Mouse (Mus musculus): ENCODE data around the gene Dnah8.

Dnah8 gene

DNA sequence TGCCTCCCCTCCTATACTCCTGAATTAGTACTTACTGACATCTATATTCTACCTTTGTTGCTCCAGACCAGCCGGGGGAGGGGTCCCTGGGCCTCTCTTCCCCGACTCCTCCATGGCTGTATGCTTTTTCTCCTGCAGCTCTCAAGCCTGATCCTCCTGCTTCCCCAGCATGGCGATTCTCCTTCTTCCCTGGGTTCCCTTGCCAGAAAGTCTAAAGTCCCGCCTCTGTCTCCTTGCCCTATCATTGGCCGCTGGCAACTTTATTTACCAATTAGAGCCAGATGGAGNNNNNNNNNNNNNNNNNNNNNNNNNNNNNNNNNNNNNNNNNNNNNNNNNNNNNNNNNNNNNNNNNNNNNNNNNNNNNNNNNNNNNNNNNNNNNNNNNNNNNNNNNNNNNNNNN is 40.7 kb downstream of the Dnah8 start:
- no peak for DNase-seq

DNA sequence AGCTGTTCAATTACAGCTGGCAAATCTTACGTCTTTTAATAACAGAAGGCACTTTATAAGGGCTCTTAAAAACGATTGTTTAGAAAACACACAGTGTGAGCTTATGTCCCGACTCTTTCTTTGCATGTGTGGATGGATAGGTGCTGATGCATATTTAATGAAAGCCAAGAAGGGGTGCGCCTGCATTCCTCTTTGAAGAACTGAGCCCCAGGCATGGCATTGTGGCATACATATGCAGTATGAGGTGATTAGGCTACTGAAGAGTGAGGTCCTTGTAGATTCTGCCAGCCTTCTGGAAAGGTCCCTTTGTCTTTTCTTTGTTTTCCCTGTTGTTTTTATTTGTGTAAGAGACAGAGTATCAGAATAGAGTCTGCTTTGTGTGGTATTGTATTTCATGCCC is 48.4 kb downstream of the Dnah8 start:
- DNase-seq: no peak

DNA sequence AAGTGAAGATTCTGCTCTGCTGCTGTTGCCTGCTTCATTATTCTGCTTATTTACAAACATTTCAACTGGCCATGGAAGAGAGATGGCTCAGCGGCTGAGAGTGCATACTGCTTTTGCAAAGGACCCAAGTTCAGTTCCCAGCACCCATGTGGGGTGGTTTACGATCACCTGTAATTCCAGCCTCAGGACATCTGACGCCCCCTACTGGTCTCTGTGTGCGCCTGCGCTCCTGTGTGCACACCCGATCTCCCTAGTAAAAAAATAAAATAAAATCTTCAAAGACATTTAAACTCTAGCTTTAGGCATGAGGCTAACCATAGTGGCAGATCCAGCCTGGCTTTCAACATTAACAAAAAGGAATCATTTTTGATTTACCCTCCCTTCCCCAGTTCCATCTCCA is 48.9 kb downstream of the Dnah8 start:
- no peak for DNase-seq

DNA sequence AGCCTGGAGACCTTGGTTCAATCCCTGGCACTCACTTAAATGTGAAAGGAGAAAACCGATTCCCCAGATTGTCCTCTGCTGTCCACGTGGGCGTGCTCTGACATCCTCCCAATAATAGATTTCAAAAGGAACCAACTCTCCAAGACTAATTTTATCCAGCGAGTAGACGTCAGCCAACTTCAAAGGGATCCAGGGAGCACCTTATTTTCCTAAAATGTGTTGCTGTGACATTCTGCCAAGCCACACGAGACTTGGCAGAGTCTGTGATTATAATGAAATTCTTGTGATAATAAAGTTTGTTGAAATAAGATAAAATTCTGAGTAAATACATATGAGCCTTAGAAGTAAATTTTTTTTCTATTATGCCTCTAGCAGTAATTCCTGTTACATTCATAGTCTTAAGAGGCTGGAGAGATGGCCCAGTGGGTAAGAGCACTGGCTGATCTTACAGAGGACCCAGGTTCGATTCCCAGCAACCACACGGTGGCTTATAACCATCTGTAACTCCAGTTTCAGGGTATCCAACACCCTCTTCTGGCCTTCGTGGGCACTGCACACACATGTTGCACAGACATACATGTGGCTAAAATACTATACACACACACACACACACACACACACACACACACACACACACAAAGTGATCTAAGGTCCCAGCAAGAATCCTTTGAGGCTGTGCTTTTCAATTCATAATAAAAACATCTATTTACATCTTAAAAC is 51.0 kb downstream of the Dnah8 start:
- DNase-seq: no peak

DNA sequence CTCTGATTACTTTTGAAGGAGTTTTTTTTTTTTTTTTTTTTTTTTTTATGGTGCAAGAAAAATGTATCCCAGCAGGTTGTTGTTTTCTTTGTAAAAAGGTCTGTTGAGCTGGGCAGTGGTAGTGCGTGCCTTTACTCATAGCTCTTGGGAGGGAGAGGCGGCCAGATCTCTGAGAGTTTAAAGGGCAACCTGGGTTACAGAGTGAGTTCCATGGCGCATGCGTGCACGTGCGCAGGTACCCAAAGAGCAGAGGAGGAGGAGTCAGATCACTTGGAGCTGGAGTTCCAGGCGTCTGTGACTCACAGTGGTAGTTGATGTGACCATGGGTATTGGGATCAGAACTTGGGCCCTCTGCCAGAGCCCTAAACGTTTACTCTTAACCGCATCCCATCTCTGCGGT is 54.4 kb downstream of the Dnah8 start:
- no peak for DNase-seq

DNA sequence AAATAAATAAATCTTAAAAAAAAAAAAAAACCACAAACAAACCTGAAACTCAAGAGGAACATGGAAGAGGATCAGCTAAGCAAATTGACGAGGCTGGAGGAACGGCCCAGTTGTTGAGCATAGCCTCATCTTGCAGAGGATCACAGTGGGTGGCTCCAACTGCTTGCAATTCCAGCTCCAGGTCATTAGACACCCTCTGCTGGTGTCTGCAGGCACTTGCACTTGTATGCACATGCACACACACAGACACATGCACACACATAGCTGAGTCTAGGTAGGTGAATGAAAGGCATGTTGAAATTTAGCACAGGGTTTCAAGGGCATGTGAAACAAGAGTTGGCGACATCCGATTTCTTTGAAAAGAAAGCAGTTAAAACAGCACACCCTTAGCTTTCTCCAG is 55.5 kb downstream of the Dnah8 start:
- DNase-seq: no peak

DNA sequence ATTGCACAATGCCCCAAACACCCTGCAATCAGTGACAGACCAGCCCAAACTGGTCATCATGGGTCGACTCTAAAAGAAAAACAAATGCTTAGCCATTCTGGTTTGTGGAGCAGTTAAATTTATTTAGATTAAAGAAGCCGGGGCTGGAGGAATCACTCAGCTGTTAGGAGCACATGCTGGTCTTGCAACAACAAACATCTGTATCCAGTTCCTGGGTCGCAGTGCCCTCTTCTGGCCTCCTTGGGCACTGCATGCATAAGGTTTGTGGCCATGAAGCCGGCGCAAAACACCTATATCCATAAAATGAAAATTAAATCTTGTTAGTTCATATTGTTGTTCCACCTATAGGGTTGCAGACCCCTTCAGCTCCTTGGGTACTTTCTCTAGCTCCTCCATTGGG is 57.5 kb downstream of the Dnah8 start:
- DNase-seq: peak; percentile 11

DNA sequence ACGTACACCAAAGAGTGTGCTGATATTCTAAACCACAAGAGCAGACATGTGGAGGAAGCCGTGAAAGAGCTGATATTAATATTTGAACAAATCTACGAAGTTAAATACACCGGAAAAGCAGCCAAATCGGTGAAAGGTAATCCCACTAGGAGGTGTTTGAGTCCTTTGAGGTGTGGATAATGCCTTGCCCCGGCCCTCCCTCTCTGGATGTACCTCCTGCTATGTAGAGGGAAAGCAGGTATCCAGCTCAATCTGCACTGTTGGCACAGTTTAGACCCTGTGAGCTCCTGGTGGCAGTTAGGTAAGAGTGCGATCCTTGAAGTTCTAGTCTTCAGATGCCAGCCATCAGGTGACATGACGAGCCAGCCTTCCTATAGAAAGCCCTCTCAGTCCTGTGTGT is 66.0 kb downstream of the Dnah8 start:
- DNase-seq: no peak

DNA sequence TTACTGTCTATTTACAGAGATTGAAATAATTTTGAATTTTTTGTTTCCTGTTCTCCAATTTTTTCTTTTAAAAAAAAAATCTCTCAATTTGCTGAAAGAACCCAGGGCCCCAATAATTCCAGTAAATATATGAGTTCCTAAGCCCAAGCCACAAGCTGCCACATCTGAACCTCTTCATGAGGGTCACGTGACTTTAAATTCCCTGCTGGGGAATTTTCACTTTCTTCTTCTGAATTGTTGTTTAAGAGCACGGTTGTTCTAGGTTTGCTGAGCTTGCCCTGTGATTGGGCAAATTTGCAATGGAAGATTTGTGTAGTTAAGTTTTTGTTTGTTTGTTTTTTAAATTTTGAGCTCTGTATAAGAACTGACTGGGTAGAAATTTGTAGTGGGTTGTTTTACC is 67.3 kb downstream of the Dnah8 start:
- no peak for DNase-seq

DNA sequence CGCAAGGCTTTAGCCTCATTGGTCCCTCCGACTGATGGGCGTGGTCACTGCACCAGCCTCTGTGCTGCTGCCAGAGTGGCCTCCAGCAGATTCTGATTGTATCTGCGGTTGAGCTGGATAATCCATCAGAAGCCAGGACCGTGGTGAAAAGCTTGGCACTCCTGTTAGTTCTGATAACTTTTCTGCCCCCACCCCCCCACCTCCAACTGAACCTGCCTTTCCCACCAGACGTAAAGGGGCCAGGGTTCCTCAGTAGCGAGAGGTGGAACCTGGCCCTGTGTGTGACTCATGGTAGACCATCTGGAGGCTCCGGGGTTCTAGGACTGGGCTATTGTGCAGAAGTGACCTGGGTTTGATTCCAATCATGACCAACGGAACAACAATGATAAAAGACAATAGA is 70.1 kb downstream of the Dnah8 start:
- no peak for DNase-seq

DNA sequence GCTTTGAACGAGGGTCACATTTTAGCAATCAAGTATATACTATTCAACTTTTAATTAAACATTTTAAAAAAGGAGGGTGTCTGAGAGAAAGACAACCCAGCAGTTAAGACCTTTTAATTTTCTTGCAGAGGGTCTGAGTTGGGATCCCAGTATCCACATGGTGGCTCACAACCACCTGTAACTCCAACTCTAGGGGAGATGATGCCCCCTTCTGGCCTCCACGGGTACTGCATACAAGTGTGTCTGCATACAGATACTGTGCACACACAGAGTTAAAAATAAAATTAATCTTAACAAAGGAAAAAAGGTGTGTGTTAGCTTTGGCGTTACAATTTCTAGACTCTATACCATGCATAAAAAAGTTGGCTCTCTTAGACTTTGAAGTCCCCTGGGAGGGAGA is 90.6 kb downstream of the Dnah8 start:
- DNase-seq: no peak

DNA sequence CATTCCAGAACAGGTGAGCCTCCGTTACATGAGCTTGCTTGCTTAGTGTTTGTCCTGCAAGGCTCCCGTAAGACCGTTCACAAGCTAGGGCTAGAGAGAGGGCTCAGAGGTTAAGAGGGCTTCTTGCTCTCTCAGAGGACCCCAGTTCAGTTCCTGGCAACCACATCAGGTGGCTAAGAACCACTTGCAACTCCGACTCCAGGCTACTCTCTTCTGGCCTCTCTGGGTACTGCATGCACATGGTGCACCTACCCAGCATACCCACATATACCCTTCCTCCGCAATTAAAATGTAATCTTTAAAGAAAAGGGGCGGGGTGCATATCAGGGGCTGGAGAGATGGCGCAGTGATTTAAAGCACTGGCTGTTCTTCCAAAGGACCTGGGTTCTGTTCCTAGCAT is 94.0 kb downstream of the Dnah8 start:
- no peak for DNase-seq

DNA sequence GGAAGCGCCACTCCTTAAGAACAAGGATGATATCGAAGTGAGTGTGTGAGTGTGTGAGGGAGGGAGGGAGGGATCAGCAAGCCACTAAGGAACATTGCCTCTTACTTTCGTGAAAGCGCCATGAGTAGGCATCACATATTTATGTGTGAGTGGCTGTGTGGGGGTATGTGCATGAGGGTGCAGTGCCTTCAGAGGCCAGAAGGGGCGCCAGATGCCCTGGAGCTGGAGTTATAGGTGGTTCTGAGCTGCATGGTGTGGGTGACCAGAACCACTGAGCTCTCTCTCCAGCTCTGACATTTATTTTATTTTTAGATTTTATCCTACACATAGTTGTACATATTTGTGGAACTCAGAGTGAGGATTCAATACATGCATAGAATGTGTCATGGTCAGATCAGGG is 94.9 kb downstream of the Dnah8 start:
- DNase-seq: no peak

DNA sequence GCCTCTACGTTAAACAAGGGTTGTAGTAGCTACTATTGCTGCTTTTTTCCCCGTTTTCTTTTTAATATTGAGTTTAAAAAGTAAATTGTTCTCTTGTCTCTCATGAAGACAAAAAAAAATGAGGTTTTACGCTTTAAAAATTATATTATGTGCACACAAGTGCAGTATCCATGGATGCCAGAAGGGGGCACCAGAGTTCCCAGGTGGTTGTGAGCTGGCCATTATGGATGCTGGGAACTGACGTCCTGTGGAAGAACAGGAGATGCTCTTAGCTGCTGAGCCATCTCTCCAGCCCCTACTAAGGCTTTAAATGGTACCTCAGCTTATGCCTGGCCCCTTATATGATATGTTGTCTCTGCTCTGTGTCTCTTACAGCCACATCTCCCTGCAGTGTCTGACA is 103.6 kb downstream of the Dnah8 start:
- DNase-seq: no peak

DNA sequence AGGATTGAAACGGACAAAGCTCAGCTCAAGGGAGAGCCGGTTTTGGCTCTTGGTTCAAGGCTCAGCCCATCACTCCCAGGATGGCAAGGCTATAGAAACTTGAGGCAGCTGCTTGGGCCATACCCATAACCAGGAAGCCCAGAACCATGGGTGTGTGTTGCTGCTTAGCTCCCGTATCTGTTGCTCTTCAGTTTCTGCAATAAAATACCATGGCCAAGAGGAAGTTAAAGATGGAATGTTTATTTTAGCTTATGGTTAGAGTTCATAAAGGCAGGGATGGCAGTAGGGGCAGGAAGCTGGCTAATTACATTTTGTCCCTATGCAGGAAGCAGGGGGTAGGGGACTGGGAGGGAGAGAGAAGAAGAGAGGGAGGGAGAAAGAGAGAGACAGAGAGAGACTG is 108.6 kb downstream of the Dnah8 start:
- no peak for DNase-seq

DNA sequence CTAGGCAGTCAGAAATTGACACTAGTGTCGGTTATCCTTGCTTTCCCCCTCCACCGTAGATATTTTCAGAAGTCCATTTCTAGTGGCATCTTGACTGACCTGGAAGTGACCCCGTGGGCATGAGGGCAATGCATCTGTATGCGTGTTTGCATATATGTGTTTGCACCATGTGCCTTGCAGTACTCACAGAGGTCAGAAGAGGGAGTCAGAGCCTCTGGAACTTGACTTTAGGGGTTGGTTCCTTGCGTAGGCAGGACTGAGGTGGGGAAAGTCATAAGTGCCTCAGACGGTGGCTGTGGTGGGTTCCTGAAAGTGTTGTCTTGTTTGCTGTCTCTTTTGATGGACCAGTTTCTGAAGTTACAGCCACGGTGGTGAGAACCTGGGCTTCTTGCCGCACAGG is 110.6 kb downstream of the Dnah8 start:
- DNase-seq: no peak

DNA sequence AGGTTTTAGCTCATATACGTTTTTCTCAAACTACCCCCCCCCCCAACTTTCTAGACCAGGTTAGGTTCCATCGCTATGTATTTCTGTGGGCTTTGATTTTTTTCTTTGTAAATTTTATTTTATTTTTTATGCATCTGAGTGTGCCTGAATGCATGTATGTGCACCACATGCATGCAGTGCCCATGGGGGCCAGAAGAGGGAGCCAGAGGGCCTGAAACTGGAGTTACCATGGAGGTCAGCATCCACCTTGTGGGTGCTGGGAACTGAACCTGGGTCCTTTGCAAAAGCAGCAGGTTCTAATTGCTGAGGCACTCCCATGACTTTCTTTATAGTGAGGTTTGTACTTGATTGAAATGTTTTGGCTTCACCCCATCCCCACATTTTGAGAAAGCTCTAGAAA is 111.3 kb downstream of the Dnah8 start:
- no peak for DNase-seq

DNA sequence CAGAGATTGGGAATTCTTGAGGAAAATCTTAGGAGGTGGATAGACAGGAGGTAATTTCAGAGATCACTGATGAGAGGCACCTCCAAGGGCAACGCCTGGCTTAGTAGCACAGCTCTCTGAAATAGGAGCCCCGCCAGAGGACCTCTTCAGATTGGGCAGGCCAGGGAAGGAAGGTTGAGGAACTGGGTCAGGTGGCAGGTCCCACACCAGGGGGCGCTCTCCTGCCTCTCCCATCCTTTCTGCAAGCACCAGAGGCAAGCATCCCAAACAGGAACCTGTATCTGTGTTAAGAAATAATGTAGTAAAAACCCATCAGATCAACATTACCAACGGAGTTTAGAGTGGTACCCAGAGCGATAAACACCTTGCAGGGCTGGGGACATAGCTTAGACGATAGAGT is 113.6 kb downstream of the Dnah8 start:
- peak; percentile 42 for DNase-seq

DNA sequence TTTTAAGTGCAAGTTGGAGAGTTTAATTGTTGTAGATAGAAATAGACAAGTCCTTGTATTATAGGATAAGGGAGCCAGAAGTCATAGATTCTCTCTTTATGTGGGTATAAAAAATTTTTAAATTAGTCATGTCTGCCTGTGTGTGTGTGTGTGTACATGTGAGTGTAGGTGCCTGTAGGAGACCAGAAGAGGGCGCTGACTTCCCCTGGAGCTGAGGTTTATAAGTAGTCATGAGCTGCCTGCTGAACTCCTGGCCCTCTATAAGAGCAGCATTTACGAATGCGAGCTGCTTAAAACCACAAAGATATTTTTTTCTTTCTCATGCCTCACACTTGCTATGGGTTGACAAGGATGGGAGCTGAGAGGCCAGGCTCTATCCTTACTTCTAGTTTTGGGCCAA is 115.6 kb downstream of the Dnah8 start:
- DNase-seq: no peak

DNA sequence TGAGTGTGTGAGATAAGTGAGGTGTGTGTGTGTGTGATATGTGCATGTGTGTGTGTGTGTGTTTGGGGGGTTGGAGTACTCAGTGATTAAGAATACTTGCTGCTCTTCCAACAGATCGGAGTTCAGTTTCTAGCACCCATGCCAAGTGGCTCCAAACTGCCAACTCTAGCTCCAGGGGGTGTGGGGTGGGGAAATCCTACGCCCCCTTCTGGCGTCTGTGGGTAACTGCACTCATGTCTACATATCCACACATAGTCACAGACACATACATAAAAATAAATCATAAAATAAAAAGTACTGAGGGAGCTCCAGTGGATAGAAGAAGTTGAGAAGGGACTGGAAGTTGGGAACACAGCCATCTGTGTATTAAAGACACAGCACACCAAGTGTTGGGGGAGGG is 119.8 kb downstream of the Dnah8 start:
- DNase-seq: no peak

DNA sequence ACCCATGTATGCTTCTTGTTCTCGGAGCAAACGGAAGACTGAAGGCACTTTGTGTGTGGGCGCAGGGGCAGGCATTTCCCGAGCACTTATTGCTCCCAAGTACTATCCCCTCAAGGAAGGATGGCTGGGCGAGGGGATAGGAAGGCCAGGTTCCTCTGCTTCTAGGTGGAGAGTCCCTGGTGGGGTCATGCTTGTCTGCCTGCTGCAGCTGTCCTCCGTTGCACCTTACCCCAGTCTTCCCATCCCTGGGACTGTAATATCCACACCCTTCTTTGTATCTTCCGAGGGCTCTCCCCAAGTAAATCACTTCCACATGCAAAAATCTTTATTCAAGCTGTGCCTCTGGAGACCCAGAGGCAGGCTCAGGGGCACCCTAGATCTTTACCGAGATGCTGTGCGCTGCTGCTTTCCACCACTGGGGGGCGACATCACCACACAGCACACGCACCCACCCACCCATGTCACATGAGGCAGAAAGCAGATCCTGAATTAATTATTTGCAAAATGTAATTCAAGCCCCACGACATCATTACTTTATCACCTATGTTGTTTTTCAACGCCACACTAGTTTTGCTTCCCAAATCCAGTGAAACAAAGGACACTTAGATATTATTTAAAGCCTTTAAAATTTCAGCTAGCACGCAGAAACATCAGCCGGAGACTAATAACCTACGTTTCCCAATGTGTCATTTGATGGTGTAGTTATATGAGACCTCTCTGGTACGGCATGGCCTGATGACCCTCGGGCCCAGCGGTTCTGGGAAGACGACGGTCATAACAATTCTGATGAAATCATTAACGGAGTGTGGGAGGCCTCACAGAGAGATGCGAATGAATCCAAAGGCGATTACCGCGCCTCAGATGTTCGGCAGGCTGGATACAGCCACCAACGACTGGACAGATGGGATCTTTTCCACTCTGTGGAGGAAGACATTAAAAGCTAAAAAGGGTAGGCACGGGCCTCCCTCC is 122.2 kb downstream of the Dnah8 start:
- DNase-seq: peak; percentile 51

DNA sequence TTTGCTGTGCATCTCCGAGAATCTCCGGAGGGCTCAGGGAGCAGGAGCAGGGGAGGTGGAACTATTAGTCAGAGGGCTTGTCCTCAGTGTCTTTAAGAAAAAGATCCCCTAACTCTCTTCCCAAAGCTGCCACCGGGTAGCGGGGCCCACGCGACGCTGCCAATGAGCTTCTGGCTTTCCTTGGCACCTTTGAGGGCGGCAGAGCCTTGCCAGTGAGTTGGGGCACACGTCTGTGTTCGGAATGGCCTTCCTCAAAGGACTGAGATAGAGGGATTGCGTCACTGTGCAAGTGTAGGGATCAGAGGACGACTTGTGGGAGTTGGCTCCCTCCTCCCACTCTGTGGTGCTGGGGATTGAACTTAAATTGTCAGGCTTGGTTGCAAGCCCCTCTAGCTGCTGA is 125.2 kb downstream of the Dnah8 start:
- DNase-seq: no peak

DNA sequence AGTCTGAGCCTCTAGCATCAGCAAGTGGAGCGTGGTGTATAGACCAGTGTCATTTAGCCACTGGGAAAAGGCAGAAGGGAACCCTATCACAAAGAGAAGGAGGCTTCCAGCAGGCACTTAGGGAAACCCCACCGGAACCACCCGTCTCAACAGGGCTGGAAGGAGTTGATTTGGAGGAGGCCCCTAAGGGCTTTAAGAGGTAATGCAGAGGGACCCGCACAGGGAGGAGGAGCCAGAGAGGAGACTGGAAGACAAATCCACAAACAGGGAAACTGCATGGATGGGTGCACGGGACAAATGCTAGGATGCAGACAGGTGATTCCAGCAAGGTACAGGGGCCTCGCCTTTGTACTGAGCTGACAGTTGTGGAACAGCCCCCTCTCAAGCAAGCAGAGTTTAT is 126.1 kb downstream of the Dnah8 start:
- no peak for DNase-seq

DNA sequence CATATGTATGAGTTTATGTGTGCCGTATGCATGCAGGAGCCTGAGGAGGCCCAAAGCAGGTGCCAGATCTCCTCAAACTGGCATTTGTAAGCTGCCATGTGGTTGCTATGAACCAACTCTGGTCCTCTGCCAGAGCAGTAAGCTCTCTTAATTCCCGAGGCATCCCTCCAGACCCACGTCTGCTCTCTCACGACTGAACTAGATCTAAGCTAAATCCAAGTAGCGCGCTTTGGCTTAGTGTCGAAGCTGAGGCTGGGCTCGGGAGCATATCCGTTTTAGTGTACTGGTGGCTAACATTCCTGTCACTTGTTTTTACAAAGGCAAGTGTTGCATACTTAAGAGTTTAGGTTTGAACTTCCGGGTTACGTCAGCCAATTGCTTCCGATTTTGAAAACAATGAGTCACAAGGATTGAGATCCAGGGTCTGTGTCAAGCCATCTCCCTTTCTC is 128.2 kb downstream of the Dnah8 start:
- DNase-seq: peak; percentile 15

All from cerebellum, adult 8-10 months (tissue).